Mouse (Mus musculus): ENCODE measurements around the gene Mrpl37.

Mrpl37 gene

DNA sequence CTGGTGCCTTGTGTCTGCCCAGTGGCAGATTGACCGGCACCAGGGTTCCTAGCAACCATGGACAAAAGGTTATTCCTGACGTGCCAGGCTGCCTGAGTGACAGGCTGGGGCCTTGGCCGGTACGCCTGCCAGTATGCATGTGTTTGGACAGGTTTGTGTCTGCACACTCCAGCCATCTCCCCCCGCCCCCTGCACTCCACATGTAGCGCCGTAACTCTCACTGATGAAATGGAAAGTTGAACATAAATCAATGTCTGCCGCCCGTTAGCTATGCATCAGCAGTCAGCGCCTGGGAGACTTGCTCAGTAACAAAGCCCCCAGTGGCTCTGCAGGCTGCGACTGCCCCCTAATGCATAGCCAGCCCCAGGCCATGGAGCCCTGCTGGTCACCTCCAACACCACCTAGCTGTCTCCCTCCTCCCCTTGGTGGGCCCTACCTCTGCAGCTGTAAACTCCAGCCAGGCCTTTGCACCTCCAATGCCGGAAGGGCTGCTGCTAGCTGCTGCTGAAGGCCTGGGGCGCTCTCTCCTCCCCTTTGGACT lies 50.6 kb downstream of the Mrpl37 start:
- DNase-seq, result no peak

GRCm38 (mm10) chr4:107013817-107014260 lies 52.8 kb downstream of the Mrpl37 start:
- no peak for DNase-seq

- no peak for DNase-seq
Observed at GRCm38 (mm10) chr4:107013119-107013816, 53.4 kb downstream of the Mrpl37 start.

DNA sequence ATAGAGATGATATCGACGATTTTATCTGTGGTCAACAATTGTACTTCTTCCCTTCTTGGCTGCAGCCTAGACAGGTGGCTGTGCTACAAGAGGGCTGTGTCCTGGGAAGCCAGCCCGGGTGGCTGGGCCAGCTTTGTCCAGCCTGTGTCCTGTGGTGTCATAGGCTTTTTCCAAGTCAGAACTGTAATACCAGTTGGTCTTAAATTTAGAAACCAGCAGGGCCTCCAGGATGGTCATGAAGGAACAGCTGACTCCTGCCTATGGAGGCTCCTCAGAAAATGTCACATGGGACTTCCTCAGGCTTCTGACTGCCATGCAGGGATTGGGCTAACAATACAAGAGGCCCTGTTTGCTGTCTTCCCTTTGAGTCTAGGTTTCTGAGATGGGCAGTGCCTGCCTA lies 54.1 kb downstream of the Mrpl37 start:
- DNase-seq, result no peak

DNA sequence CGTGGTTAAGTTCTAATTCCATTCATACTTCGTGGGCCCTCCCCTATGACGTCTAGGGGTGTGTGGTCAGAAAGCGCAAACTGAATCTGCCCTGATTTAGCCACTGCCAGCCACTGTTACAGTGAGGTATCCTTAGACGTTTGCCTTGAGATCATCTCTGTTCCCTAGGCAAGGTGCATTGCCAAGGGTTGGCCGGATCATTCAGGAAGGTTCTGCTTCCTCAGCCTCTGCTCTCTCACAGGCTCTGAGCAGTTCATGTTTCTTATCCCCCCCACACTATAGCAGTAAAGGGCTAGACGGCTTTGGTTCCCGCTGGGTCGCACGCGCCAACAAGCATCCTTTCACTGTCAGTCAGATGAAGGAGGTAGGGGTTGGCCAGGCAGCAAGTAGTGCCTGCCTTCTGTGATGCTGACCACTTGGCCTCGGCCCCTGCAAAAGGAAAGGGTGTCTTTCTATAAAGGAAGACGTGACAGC lies 54.6 kb downstream of the Mrpl37 start:
- DNase-seq, result no peak

DNA sequence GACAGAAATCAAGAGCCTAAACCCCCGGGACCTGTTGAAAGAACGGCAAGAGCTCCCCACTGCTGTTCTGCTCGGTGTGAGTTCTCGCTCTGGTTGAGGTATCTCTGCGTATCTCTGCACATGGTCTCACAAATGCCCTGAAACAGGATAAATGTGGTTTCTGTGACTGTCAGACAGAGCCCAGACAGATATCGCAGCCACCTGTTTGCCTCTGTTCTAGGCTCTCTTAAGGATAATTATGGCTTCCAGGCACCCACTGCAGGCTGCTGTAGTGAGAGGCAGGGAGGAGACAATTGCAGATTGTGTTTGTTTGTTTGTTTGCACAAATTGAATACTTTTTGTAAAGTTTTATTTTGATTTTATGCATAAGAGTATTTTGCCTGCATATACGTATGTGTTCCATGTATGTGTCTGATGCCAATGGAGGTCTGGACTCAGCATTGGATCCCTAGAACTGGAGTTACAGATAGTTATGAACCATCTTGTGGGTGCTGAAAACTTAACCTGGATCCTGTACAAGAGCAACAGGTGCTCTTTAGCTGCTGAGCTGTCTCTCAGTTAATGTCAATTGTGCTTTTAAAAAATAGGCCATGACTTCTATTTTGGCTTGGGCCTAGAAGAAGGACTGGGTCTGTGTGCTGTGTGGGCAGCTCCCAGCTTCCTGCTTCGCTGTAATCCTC lies 55.2 kb downstream of the Mrpl37 start:
- no peak for DNase-seq

DNA sequence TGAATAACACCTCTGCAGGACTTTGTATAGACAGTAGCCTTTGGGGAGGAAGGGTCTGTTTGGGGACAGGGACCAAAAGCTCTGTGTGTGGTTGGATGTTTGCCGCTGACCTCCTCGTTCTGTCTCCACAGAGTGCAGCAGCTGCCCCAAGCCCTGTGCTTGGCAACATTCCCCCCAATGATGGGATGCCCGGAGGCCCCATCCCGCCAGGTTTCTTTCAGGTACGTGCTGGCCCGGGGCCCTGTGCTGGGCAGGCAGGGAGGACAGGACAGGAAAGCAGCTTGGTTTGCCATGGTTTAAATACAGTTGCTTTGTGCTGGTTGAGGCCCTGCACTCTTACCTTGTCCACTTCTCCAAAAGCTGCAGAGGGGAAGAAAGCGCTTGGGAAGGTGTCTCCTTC lies 57.1 kb downstream of the Mrpl37 start:
- DNase-seq, result no peak

GRCm38 (mm10) chr4:107008161-107008560 lies 58.5 kb downstream of the Mrpl37 start:
- DNase-seq, result no peak

- DNase-seq, result no peak
Observed at GRCm38 (mm10) chr4:107007359-107007758, 59.3 kb downstream of the Mrpl37 start.

GRCm38 (mm10) chr4:107006807-107007206 lies 59.9 kb downstream of the Mrpl37 start:
- DNase-seq, result no peak

DNA sequence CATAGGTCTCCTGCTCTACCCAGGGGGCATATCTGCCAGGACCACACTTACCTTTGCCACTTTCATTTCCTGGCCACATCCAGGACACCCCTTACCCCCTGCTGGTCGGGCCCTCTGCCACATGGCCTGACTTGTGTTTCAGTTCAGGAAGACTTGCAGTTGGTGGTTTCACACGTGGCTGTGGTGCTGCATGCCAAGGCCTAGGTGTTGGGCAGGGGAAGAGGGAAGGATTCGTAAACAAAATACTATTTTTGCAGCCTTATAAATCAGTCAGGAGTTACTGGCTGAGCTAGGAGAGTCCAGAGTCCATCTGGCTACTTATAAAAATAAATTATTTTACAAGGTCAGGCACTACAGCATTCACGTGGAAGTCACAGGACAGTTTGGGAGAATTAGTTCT lies 60.4 kb downstream of the Mrpl37 start:
- DNase-seq, result no peak
